Mouse (Mus musculus) frontal cortex, adult (tissue): ENCODE data around the gene Tnnc2.

ENCODE experiments used
- ATAC-seq: cut with Nextera tagmentation; 2 replicates; pipeline ENCODE4 v1.9.2; 2017; ENCODE audit warnings: mild to moderate bottlenecking, moderate library complexity, mixed read lengths; ENCODE audit not compliant: low TSS enrichment

The Tnnc2 gene

DNA sequence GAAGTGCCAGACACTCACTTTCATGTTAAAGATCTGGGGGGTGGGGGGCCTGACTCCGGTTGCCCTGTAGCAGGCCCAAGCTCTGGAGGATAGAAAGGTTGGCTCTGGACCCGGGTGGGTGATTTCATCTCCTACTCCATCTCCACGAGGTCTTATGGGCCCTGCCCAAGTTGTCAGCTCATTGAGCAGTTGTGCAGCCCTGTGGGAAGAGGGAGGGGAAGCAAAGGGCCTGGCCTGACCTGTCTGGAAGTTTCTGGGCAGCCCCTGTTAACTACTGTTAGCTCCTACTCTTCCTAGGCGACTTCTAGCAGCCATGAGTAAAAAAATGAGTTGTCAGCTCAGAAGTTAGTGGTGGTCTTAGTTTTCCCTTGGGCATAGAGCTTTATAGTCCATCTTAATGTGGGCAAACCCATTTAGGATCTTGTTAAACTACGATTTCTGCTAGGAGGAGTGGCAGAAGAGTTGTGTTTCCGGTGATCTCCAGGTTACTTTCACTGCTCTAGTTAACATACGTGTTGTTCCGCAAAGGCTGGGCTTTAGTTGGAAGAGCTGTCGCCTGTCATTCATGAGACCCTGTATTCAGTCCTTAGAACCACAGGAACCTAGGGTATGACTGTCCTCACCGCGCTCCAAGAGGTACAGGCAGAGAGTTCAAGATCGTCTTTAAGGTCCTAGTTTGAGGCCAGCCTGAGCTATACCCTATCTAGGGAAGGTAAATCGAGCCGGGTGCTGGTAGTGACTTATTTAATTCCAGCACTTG is 6.4 kb downstream of the Tnnc2 start:
- no peak for ATAC-seq

DNA sequence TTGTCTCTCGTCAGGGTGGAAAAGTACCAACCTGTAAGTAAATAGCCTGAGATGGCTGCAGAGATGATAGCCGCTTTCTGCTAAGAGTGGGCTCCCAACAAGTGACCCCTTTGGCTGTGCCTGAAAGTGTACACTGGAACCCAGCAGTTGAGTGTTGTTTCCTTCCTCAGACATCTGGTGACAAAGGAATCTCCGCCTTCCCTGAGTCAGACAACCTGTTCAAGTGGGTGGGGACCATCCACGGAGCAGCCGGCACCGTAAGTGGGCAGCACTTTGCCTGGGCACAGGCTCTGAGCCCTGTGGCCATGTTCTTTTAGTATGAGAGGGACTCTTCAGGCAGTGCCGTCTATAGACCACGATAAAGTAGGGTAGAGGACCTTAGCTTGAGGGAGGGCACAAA is 8.6 kb downstream of the Tnnc2 start:
- no peak for ATAC-seq

DNA sequence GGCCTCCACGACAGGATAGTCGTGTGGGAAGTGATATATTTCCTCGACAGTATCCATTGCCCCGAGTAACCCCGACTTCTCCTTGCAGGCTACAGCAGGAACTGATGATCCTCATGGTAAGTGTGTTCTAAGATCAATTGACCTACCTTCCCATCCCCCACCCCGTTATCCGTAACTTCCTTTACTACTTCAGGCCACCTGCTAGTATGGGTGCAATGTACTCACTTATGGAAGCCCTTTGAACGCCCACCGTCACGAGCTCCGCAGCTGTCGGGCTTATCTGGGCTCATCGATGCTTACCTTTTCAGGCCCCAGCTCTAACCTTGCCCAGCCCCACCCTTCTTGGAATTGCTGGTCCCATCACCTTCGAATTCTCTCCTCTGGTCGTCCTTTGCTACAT is 9.5 kb downstream of the Tnnc2 start:
- no peak for ATAC-seq

DNA sequence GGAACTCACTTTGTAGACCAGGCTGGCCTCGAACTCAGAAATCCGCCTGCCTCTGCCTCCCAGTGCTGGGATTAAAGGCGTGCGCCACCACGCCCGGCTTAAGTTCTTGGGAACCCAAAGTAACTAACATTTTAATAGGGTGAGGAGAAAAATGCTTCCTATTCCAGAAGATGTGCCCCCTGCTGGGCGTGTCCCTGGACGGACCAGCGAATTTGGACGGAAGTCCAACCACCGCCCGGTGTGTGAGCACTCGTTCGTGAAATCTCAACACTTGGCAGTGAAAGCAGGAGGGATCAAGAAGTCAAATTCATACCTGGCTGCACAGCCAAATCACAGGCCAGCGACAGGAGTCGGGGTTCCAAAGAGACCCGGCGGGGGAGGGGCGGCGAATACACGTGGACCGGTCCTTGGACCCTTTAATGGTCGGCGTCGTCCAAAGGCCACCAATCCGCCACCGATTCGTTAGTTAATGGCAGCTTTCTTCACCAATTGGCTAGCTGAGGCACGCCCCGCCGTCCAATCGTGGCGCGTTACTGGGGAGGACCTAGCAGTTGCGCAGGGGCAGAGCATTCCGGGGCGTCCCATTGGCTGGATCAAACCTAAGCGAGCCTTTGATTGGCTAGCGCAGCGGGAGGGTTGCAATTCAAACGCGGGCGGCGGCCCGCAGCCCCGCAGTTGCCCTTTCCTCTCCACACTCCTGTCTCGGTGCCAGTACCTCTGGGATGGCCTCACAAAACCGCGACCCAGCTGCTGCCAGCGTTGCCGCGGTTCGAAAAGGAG is 10.3 kb downstream of the Tnnc2 start, which contains the start of gene Ube2c:
TSS of gene Ube2c (plus strand) at position 641 of the 780 bp plus-strand sequence.
- ATAC-seq: peak; percentile 98

DNA sequence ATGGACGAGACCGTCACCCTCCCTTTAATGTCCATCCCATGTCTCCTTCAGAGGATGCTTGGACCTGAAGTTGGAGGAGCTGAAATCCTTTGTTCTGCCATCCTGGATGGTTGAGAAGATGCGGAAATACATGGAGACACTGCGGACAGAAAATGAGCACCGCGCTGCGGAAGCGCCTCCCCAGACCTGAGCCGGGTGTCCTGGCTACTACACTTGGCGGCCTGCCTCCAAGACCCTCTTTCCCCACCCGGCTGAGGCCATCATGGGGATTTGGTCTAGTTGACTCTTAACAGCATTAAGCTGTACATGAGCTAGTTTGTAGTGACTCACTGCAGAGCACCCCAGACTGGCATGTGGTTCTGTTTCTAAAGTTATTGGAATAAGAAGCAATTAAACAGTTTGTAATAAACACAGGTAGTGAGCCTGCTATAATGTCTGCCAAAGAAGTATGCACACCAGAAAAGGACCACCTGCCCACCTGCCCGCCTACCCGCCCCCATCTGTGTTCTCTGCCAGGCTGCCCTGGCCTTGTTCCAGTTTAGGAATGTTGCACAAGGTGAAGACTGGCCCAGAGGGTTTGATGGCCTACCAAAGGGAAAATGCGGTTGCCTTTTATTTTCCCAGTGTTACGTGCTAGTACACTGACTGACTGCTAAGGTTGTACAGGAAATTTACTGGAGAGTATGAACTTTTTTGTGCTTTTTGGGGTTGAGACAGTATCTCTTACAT is 11.8 kb downstream of the Tnnc2 start:
- ATAC-seq: no peak

DNA sequence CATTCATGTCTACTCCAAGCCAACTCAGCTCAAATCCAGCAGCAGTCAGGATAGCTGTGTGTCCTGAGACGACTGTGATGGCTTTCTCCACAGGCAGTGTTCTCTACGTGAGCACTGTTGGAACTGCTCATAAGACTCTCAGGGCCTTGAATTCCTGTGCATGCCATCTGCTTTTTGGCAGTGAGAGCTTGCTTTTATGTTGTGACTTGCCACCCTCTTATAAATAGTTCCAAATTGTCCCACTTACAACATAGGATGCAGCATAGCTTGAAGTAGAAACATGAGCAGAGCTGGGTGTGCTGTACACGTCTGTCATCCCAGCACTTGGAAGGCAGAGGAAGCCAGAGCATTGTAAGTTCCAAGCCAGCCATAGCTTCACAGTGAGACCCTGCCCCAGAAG is 13.9 kb downstream of the Tnnc2 start:
- ATAC-seq: peak; percentile 77

DNA sequence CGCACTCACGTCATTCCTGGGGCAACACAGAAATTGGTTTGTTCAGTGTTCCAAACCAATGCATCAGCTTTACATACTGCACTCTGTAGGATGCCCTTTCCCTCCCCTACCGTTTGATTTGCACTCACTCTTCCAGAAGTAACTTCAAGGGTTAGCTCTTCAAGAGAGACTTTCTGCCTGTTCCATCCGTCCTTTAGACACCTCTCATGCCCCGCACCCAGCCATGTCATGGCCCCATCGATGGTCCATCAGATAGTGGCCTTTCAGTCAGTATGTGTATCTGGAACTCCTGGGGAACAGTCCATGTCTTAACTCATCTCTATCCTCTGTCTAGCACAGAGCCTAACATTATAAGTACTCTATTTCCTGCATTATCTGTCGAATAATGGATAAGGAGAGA is 17.2 kb downstream of the Tnnc2 start:
- no peak for ATAC-seq

DNA sequence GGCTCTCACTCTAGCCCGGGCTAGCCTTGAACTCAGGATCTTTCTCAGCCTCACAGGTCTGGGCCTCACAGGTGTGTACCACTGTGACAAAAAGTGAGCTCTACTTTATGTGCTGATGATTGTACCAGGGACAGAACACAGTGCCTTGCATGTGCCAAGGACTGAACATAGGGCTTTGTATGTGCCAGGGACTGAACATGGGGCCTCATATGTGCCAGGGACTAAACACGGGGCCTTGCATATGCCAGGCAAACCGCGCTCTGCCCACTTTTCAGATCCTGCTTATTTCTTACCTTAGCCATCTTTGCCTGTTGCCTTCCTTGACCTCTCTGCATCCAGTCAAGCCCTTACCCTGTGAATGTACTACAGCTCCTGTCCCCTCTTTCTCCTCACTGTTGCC is 17.8 kb downstream of the Tnnc2 start:
- no peak for ATAC-seq

DNA sequence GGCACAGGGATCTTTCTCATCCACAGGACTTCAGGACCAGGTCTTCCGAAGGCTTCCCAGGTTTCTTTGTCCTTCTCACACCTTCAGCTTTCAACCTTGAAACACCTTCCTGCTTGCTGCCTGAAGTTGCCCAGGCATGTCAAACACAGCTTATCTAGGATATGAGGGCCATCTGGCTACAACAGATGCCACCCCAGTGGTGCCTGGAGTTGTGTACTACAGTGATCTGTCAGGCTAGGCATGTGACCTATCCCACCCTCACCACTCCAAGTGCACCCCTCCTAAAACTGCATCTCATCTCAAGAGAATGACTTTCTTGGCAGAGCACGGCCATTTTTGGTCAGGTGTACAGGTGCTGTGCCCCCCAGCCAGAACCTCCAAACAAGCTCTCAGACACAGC is 18.3 kb downstream of the Tnnc2 start:
- no peak for ATAC-seq

DNA sequence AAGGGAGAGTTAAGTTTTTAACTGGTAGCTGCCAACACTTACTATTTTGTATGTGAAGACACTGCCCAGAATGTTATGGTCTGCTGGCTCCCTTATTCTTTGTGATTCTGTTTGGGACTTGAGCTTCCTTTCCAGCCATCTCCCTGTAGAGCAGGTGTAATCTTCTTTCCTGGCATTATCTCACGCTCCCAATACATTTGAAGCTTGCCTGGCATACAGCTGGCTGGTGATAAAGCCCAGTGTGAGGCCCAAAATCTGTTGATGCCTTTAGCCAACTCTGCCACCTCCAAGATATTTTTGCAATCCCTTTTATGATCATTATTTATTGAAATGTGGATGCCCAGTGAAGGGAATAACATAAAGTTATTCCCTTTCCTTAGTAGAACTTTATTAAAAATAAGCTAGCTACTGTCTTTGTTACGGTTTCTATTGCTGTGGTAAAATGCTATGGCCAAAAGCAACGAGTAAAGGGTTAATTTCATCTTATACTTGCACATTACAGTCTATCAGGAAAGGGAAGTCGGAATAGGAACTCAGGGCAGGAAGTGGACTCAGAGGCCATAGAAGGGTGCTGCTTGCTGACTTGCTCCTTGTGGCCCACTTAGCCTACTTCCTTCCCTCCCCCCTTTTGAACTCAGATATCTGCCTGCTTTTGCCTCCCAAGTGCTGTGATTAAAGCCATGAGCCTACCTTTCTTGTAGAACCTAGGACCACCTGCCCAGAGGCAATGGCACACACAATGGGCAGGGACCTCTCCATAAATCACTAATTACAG is 19.5 kb downstream of the Tnnc2 start:
- no peak for ATAC-seq

DNA sequence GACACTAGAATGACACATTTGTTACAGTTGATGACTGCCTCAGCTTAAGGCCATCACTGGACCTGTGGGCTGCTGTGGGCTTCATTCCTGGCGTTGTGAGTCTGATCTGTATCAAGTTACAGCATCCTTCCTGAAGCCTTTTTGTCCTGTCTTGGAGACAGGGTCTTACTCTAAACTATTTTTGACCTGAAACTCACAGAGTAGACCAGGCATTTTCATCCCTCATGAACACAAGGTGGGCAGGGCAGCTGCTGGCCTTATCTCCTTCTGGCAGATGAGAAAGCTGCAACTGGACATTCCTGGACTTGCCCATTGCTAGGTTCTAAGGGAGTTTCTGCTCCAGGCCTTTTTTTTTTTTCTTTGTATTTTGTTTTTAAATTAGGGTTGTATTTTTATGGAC is 21.1 kb downstream of the Tnnc2 start:
- ATAC-seq: no peak

DNA sequence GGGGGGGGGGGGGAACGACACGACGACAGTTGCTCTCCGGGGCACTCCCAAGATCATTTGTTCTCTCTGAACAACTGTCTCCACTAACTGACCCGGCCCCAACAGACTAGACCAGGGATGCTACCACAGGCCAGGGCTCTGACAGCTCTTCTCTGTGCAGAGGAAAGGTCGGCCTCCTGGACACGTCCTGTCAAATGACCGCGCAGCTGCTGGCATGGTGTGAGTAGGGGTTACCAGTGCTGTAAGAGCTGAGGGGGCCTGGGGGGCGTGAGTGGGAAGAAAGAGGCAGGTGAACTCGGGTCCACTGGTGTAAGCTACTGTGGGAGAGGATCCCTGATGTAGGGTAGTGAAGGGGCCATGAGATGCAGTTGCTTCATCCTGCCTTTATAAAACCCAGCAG is 21.9 kb downstream of the Tnnc2 start:
- no peak for ATAC-seq

DNA sequence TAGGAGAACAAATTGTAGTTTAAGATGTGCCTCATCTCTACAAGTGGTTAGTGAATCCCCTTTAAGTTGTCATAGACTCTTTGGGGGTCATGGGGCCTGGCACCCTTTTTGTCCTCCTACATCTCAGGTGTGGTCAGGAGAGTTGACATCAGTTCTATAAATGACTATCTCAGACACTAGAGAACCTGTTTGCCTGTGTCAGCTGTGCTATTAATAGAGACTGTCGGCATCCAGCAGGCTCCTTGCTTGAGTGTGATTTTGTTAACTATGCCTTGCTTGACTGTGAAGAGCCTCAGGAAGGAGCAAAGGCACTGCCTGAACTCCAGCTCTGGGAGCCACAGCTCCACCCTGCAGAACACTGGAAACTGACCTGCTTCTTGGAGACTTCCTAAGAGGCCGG is 25.0 kb downstream of the Tnnc2 start:
- no peak for ATAC-seq

DNA sequence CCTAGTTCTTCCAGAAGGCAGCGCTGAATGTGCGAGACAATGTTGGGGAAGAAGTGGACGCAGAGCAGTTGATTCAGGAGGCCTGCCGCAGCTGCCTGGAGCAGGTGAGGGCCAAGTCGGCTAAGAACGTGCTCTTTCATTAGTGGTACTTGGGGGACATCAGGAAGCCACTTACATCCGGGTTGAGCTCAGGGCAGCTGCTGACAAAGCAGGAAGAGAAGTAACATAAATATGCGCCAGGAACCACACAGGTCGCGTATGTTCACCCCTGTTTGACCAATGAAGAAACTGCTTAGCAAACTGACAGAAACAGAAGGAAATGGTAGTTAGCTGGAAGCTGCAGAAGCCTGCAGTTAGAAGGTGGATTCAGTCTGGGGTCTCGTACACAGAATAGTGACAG is 25.7 kb downstream of the Tnnc2 start:
- ATAC-seq: no peak

DNA sequence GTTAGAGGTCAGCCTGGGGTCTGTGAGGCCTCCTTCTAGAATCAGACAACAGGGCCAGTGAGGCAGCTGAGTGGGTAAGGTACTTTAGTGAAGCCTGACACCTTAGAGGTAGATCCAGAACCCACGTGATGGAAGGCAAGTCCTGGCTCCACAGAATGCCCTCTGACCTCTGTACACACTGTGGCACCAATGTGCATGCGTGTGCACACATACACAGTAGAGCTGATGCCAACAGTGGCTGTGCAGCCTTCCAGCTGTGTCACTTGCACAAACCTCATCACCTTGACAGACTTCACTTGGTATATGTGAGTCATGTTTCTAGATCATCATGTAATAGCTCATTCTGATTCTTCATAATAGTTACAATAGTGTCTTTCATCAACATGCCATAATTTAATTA is 27.3 kb downstream of the Tnnc2 start:
- no peak for ATAC-seq

DNA sequence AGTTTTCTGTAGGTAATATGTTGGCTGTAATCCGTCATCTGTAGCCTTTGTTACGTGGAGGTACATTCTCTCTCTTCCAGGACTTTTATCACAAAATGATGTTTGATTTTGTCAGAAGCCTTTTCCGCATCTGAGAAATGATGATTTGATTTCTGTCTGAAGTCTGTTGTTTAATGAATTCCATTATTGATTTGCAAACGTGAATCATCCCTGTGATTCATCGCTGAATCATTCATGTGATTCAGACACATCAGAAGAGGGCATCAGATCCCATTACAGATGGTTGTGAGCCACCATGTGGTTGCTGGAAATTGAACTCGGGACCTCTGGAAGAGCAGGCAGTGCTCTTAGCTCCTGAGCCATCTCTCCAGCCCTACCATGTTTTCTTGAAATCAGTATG is 30.8 kb downstream of the Tnnc2 start:
- ATAC-seq: no peak

DNA sequence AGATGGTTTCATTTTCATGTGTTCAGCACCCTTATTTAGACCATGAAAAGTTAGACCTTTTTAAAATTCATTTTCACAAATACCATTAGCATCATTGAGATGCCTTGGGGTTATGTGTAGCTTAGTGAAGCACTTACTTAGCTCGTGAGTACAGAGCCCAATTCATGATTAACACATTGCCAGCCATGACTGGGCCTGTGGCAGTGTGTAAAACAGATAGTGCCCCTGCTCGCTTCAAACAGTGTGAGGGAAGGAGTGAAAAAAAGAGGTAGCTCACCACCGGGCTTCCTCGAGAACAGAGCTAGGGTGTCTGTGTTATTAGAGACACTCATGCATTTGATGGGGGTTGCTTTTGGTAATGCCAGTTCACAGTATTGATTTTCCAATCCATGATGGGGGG is 31.6 kb downstream of the Tnnc2 start:
- ATAC-seq: no peak

DNA sequence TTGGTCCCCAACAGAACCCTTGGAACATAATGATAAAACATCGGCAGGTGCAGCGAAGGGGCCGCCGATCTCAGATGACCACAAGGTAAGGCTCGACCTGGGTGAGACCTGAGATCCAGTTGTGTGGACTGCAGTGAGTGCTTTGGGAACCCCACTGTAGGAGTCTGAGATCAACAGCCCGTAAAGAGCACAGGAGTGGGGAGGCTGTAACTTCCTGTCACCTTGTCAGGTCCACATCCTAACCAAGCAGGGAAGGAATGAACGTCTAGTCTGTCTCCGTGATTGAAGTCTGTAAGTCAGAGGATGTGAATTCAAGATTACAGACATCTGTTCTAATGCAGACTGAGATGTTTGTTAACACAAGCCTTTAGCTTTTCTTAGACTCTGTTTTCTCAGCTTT is 33.1 kb downstream of the Tnnc2 start:
- no peak for ATAC-seq

DNA sequence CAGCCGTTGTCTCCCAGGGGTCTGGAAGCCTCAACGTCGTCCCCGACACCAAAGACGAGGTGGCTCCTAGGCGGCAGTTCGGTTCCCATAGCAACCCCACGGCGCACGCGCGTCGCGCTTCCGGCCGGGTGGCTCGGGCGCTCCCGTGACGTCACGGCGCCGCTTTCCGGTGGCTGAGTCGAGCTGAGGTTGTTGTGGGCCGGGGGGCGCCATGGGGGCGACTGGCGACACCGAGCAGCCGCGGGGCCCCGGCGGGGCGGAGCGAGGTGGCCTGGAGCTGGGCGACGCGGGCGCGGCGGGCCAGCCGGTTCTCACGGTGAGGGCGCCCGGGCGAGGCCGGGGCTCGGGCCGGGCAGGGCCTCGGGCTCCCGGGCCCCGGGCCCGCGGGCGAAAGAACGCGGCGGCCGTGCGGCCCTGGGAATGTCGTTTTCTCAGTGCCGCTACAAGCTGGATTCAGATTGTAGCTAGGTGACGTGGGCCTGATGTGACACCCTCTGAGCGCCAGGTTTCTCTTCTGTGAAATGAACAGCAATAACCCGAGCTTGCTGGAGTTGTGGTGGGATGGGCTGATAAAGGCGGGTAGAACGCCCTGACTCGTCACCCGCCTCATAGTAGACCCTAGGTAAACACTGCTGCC is 33.8 kb downstream of the Tnnc2 start, which contains the start of the genes Wfdc3 and Dnttip1:
TSS of gene Wfdc3 (minus strand) at position 89 of the 637 bp plus-strand sequence.
TSS of gene Dnttip1 (plus strand) at position 141 of the 637 bp plus-strand sequence.
- ATAC-seq: peak; percentile 97

DNA sequence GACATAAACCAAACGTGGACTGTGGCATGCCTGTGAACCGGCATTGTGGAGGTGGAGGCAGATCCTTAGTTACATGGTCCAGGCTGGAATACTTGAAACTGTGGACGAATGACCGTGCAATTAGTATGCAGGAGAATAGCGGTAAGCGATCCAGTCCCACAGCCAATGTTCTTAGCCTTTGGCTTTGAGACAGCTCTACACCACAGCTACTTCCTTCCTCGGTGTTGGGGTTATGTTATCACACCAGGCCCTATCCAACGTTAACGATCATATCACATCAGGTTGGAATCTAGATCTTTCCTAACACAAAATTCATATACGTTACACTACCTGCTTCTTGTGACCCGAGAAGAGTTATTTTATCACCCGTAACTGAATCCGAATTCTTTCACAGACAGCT is 34.8 kb downstream of the Tnnc2 start:
- no peak for ATAC-seq

DNA sequence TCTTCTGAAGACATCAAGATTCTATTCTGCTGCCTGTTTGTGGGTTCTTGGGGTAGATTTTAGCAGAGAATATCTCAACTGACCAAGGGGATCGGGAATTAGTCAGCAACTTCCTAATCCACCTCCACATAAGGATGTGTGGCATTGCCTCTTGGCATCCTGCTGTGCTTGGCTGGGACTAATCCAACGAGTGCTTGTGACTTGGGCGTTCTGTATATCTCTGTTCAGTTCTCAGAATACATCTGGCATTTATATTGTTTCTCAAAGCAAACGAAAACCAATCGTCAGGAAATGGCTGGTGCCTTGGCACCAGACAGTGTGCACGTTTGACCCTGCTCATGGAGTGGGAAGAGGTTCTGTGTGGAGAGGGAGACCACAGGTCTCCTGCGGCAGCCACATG is 39.9 kb downstream of the Tnnc2 start:
- no peak; the same call in 1 of the 2 replicates for ATAC-seq
